Mouse (Mus musculus) liver, postnatal 0 days (tissue): ENCODE measurements around the gene Cdiptos. TPM values are rescaled to one million over a fixed set of nuclear protein-coding genes. Genes with fewer than 3 reads are reported as not detected.

Source experiments
- ATAC-seq: fragments of 200-750 bp; cut with Nextera tagmentation; 2 replicates; pipeline ENCODE4 v1.8.0; 2017; ENCODE audit warnings: mild to moderate bottlenecking, moderate library complexity
- DNase-seq: peaks from one replicate; pipeline ENCODE4 v3.0.0-alpha.2; 2016
- H3K27ac ChIP-seq: fragments of 300-500 bp; sonication (generic); 2 replicates; pipeline ENCODE4 v1.5.1; 2014; ENCODE audit warnings: antibody characterized with exemption, moderate library complexity, mild to moderate bottlenecking, low read depth
- H3K27me3 ChIP-seq: fragments of 300-500 bp; sonication (generic); 2 replicates; pipeline ENCODE4 v1.6.1; 2014; ENCODE audit warnings: low read length, control low read depth, mixed read lengths; ENCODE audit not compliant: insufficient read depth
- H3K36me3 ChIP-seq: fragments of 300-500 bp; sonication (generic); replicated peaks from 2 replicates; pipeline ENCODE4 v1.6.1; 2014; ENCODE audit warnings: mild to moderate bottlenecking, control low read depth, low read length, moderate library complexity, mixed read lengths; ENCODE audit not compliant: insufficient read depth
- H3K4me1 ChIP-seq: fragments of 300-500 bp; sonication (generic); 2 replicates; pipeline ENCODE4 v1.6.1; 2014; ENCODE audit warnings: antibody characterized with exemption, mild to moderate bottlenecking, control low read depth; ENCODE audit not compliant: insufficient read depth
- H3K4me2 ChIP-seq: fragments of 300-500 bp; sonication (generic); 2 replicates; pipeline ENCODE4 v1.6.1; 2014; ENCODE audit warnings: low read depth, mild to moderate bottlenecking, low read length, moderate library complexity, mixed read lengths
- H3K4me3 ChIP-seq: fragments of 300-500 bp; sonication (generic); 2 replicates; pipeline ENCODE4 v1.5.1; 2014; ENCODE audit warnings: low read depth, low read length
- H3K9ac ChIP-seq: fragments of 300-500 bp; sonication (generic); replicated peaks from 2 replicates; pipeline ENCODE4 v1.6.1; 2014; ENCODE audit warnings: mild to moderate bottlenecking, moderate library complexity
- H3K9me3 ChIP-seq: fragments of 300-500 bp; sonication (generic); 2 replicates; pipeline ENCODE4 v1.6.1; 2016; ENCODE audit warnings: mild to moderate bottlenecking, control low read depth, low read length, mixed read lengths
- CTCF ChIP-seq: sonication (generic); IDR thresholded peaks from 2 replicates; pipeline ENCODE4 v1.5.1; 2016; ENCODE audit warnings: antibody characterized with exemption, low read depth
- EP300 ChIP-seq: IDR thresholded peaks from 2 replicates; pipeline ENCODE4 v1.6.1; 2016; ENCODE audit warnings: antibody characterized with exemption, low read depth, mild to moderate bottlenecking
- WGBS: fragments of 180-500 bp; shearing (Covaris S2); extraction: QIAGEN DNeasy Blood & Tissue Kit; methylation state at CpG from one replicate; pipeline ENCODE4 v1.1.7; 2014; ENCODE audit not compliant: insufficient replicate concordance; 5-methylcytosine and 5-hydroxymethylcytosine counted together
- polyA plus RNA-seq: library from polyadenylated mRNA; unstranded; fragments of >200 nt; fragmentation: Nextera tagmentation; extraction: Ambion mirVana; gene quantifications from 2 replicates; pipeline ENCODE4 v1.2.1, GENCODE M21; 2015

Gene Cdiptos
- polyA plus RNA-seq, 1 experiment from 2014 or later = 0.68 TPM

- Histone ChIP-seq H3K9ac (peak within 1 kb of the TSS; percentile 95), H3K4me2 (peak within 1 kb of the TSS; percentile 100), H3K9me3 (no peaks in the 10 kb centered on the region), H3K27ac (peak within 1 kb of the TSS; percentile 71), H3K4me3 (peak within 1 kb of the TSS; percentile 89), H3K36me3 (peaks cover 5% of the 10 kb centered on the region; the same call in 1 of the 2 replicates), H3K27me3 (no peaks in the 10 kb centered on the region), H3K4me1 (peaks cover 25% of the 10 kb centered on the region)
- DNase-seq (peak; percentile 96), ATAC-seq (peak; percentile 97)
- WGBS = under 1% methylated on average over 54 of the region's 56 CpGs
- TF ChIP-seq EP300 (no peak), CTCF (no peak)
These were observed 47.4 kb downstream of the Cdiptos start, which contains the start of gene Kctd13 for GRCm38 (mm10) chr7:126928384-126929037. TSS of gene Kctd13 (plus strand) at chr7:126928879.

GRCm38 (mm10) chr7:126926299-126926698 lies 49.6 kb downstream of the Cdiptos start:
- whole genome bisulfite sequencing = 39% methylated on average over 3 of the region's 3 CpGs

GRCm38 (mm10) chr7:126923999-126924398 lies 51.9 kb downstream of the Cdiptos start:
- Histone ChIP-seq H3K27ac (peak overlapping the region; percentile 35), H3K4me1 (peaks cover 16% of the 10 kb centered on the region), H3K9ac (no peak overlapping the region), H3K27me3 (no peaks in the 10 kb centered on the region), H3K4me3 (no peak overlapping the region), H3K36me3 (no peaks in the 10 kb centered on the region), H3K9me3 (no peaks in the 10 kb centered on the region), H3K4me2 (no peak overlapping the region)
- DNase-seq (no peak), ATAC-seq (no peak)
- TF ChIP-seq EP300 (0 out of 2 replicates have a peak, but pooled peaks have one; percentile 11), CTCF (no peak)
- WGBS = 59% methylated on average over 5 of the region's 5 CpGs

More at GRCm38 (mm10) chr7:126926299-126926698, 49.6 kb downstream of the Cdiptos start:
- Histone ChIP-seq H3K9ac (no peak overlapping the region), H3K4me3 (no peak overlapping the region), H3K36me3 (peaks cover 2% of the 10 kb centered on the region; the same call in 1 of the 2 replicates), H3K27ac (no peak overlapping the region), H3K9me3 (no peaks in the 10 kb centered on the region), H3K27me3 (no peaks in the 10 kb centered on the region), H3K4me1 (peaks cover 25% of the 10 kb centered on the region), H3K4me2 (no peak overlapping the region)
- DNase-seq (no peak), ATAC-seq (no peak)
- TF ChIP-seq EP300 (no peak), CTCF (no peak)

GRCm38 (mm10) chr7:126922624-126923060 lies 53.3 kb downstream of the Cdiptos start, which contains the start of gene Tmem219:
TSS of gene Tmem219 (minus strand) at chr7:126922917.
- Histone ChIP-seq H3K27ac (peak within 1 kb of the TSS; percentile 93), H3K9me3 (no peaks in the 10 kb centered on the region), H3K4me3 (peak within 1 kb of the TSS; percentile 50), H3K4me1 (peaks cover 10% of the 10 kb centered on the region), H3K4me2 (peak within 1 kb of the TSS; percentile 62), H3K27me3 (no peaks in the 10 kb centered on the region), H3K9ac (peak within 1 kb of the TSS; percentile 65), H3K36me3 (no peaks in the 10 kb centered on the region)
- ATAC-seq = peak; percentile 74
- peak; percentile 52 for DNase-seq
- TF ChIP-seq EP300 = no peak
- TF ChIP-seq CTCF = no peak
- 64% methylated on average over 5 of the region's 5 CpGs for WGBS

Other genes starting within 250 kb of the Cdiptos start
- gene Mapk3, start 216.5 kb downstream of the Cdiptos start, polyA plus RNA-seq = 20.3 and 21.0 TPM in 2 replicates
- 0.77 and 1.6 TPM in 2 replicates for gene Gdpd3, start 209.8 kb downstream of the Cdiptos start, polyA plus RNA-seq
- 65.0 and 74.7 TPM in 2 replicates for gene Ypel3, start 199.1 kb downstream of the Cdiptos start, polyA plus RNA-seq
- 0.14 and 0.29 TPM in 2 replicates for gene Tbx6, start 194.6 kb downstream of the Cdiptos start, polyA plus RNA-seq
- 69.9 and 72.1 TPM in 2 replicates for gene Ppp4c, start 183.6 kb downstream of the Cdiptos start, polyA plus RNA-seq
- 0.06 and 0.09 TPM in 2 replicates for gene Fam57b, start 178.4 kb downstream of the Cdiptos start, polyA plus RNA-seq
- gene 4930451I11Rik, start 144.5 kb downstream of the Cdiptos start, polyA plus RNA-seq = not detected in 2 replicates
- gene Doc2a, start 128.7 kb downstream of the Cdiptos start, polyA plus RNA-seq = not detected in 2 replicates
- gene Hirip3, start 114.1 kb downstream of the Cdiptos start, polyA plus RNA-seq = 6.5 and 7.2 TPM in 2 replicates
- gene Ino80e, start 113.7 kb downstream of the Cdiptos start, polyA plus RNA-seq = 17.2 and 20.6 TPM in 2 replicates
- 7.5 and 8.7 TPM in 2 replicates for gene Taok2, start 91.4 kb downstream of the Cdiptos start, polyA plus RNA-seq
- 35.6 and 38.4 TPM in 2 replicates for gene Tmem219, start 53.2 kb downstream of the Cdiptos start, polyA plus RNA-seq
- 4.4 and 4.6 TPM in 2 replicates for gene Kctd13, start 47.2 kb downstream of the Cdiptos start, polyA plus RNA-seq
- not detected in 2 replicates for gene Asphd1, start 26.5 kb downstream of the Cdiptos start, polyA plus RNA-seq
- 0.09 and 0.43 TPM in 2 replicates for gene Sez6l2, start 25.5 kb downstream of the Cdiptos start, polyA plus RNA-seq
- 33.2 and 37.4 TPM in 2 replicates for gene Cdipt, start 184 bp downstream of the Cdiptos start, polyA plus RNA-seq
- gene Mvp, start 38.5 kb upstream of the Cdiptos start, polyA plus RNA-seq = 10.5 and 10.9 TPM in 2 replicates
- gene Pagr1b, start 40.4 kb upstream of the Cdiptos start, polyA plus RNA-seq = 0.26 TPM in 1 of 2 replicates, not detected in the other
- 12.2 and 13.8 TPM in 2 replicates for gene Pagr1a, start 41.3 kb upstream of the Cdiptos start, polyA plus RNA-seq
- 4.5 and 7.8 TPM in 2 replicates for gene Gm42742, start 45.0 kb upstream of the Cdiptos start, polyA plus RNA-seq
- gene Prrt2, start 45.1 kb upstream of the Cdiptos start, polyA plus RNA-seq = 0.18 TPM in 1 of 2 replicates, not detected in the other
- gene Maz, start 50.9 kb upstream of the Cdiptos start, polyA plus RNA-seq = 20.0 and 24.0 TPM in 2 replicates
- 45.4 and 47.4 TPM in 2 replicates for gene Kif22, start 66.4 kb upstream of the Cdiptos start, polyA plus RNA-seq
- 0.59 and 1.8 TPM in 2 replicates for gene Zg16, start 111.2 kb upstream of the Cdiptos start, polyA plus RNA-seq
- gene AI467606, start 115.3 kb upstream of the Cdiptos start, polyA plus RNA-seq = 7.6 and 8.1 TPM in 2 replicates
- gene Qprt, start 146.1 kb upstream of the Cdiptos start, polyA plus RNA-seq = 148 and 151 TPM in 2 replicates
- 4.9 and 5.6 TPM in 2 replicates for gene Spn, start 161.7 kb upstream of the Cdiptos start, polyA plus RNA-seq
- 11.5 and 14.0 TPM in 2 replicates for gene Cd2bp2, start 220.0 kb upstream of the Cdiptos start, polyA plus RNA-seq
- gene Tbc1d10b, start 232.4 kb upstream of the Cdiptos start, polyA plus RNA-seq = 8.3 and 8.6 TPM in 2 replicates
- gene Mylpf, start 232.8 kb upstream of the Cdiptos start, polyA plus RNA-seq = 19.7 and 94.3 TPM in 2 replicates